Mouse (Mus musculus) embryonic facial prominence, embryonic 12.5 days (tissue): ENCODE data around the gene Neu1. TPM values are rescaled to one million over a fixed set of nuclear protein-coding genes. Genes with fewer than 3 reads are reported as not detected.
"Not testable (repeated sequence)": the region's sequence is repeated elsewhere in the genome, so short reads cannot be mapped to it uniquely, and the experiment has no call there.

Experiments used
- ATAC-seq: fragments of 200-750 bp; cut with Nextera tagmentation; 2 replicates; pipeline ENCODE4 v1.8.0; 2017; ENCODE audit not compliant: insufficient number of reproducible peaks, insufficient read depth, low FRiP score, low TSS enrichment
- H3K27ac ChIP-seq: fragments of 300-500 bp; sonication (generic); 2 replicates; pipeline ENCODE4 v1.5.1; 2016; ENCODE audit warnings: mild to moderate bottlenecking
- H3K27me3 ChIP-seq: fragments of 300-500 bp; sonication (generic); 2 replicates; pipeline ENCODE4 v1.6.1; 2016; ENCODE audit warnings: mild to moderate bottlenecking, moderate library complexity
- H3K36me3 ChIP-seq: fragments of 300-500 bp; sonication (generic); 2 replicates; pipeline ENCODE4 v1.6.1; 2016; ENCODE audit warnings: mild to moderate bottlenecking
- H3K4me1 ChIP-seq: fragments of 300-500 bp; sonication (generic); 2 replicates; pipeline ENCODE4 v1.6.1; 2016
- H3K4me2 ChIP-seq: fragments of 300-500 bp; sonication (generic); replicated peaks from 2 replicates; pipeline ENCODE4 v1.6.1; 2016; ENCODE audit warnings: mild to moderate bottlenecking, moderate library complexity
- H3K4me3 ChIP-seq: fragments of 300-500 bp; sonication (generic); 2 replicates; pipeline ENCODE4 v1.5.1; 2016; ENCODE audit warnings: mild to moderate bottlenecking
- H3K9ac ChIP-seq: fragments of 300-500 bp; sonication (generic); 2 replicates; pipeline ENCODE4 v1.6.1; 2016; ENCODE audit warnings: mild to moderate bottlenecking, moderate library complexity
- H3K9me3 ChIP-seq: fragments of 300-500 bp; sonication (generic); 2 replicates; pipeline ENCODE4 v1.6.1; 2016; ENCODE audit warnings: mild to moderate bottlenecking, moderate library complexity
- WGBS: fragments of 180-500 bp; shearing (Covaris S2); methylation state at CpG from one replicate; pipeline ENCODE4 v1.1.7; 2016; 5-methylcytosine and 5-hydroxymethylcytosine counted together
- polyA plus RNA-seq: library from polyadenylated mRNA; unstranded; fragments of >200 nt; fragmentation: Nextera tagmentation; extraction: Ambion mirVana; gene quantifications from 2 replicates; pipeline ENCODE4 v1.2.1, GENCODE M21; 2016

Neu1 gene
- polyA plus RNA-seq, 1 experiment from 2014 or later, result 19.2 TPM

DNA sequence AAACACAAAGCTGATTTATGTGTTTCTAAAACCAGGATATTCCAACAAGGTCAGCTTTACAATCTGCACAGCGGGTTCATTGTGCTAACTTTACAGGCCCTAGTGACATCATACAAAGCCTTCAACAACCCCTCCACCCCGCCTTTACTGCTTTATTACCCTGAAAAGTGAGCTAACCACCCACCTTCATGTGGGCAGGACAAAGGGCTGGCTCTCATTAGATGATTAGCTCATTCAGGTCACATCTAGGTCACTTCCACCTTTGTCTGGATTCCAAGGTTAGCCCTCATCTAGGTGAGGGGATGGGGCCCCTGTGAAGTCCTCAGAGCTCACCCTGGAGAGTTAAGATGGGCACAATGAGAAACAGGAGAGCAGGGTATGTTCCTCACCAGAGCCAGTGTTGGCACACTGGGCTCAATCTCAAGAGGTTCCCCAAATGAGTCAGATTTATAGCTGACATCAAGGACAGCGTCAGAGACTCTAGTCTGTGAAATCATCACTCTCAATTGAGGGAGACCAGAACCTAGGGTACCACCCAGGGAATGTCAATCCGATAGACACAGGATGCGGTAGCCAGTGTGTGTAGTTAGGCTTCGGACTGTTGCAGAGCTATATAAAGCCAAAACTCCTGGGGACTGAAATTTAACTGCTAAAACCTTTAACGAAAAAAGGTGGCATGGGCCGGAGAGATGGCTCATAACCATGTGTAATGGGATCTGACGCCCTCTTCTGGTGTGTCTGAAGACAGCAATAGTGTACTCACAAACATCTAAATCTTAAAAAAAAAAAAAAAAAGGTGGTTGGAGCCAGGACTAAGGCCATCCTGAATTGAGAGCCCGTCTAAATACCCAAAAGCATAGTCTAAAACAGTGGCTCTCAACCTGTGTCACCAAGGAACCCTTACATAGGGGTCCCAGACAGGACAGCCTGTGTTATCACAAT is 19.7 kb downstream of the Neu1 start:
- 27% methylated on average over 10 of the region's 10 CpGs for WGBS
- H3K9me3 ChIP-seq, result no peaks in the 10 kb centered on the region
- peak overlapping the region; percentile 83 for H3K4me2 ChIP-seq
- peak overlapping the region; percentile 95 for H3K27ac ChIP-seq
- no peak for ATAC-seq
- peaks cover 9% of the 10 kb centered on the region for H3K4me1 ChIP-seq
- H3K4me3 ChIP-seq, result peak overlapping the region; percentile 87
- H3K36me3 ChIP-seq, result peaks cover 18% of the 10 kb centered on the region
- peaks cover 3% of the 10 kb centered on the region; the same call in 1 of the 2 replicates for H3K27me3 ChIP-seq
- H3K9ac ChIP-seq, result peak overlapping the region; percentile 99

GRCm38 (mm10) chr17:34951636-34952377 is 20.8 kb downstream of the Neu1 start:
- H3K4me3 ChIP-seq, result peak overlapping the region; percentile 87
- H3K36me3 ChIP-seq, result peaks cover 18% of the 10 kb centered on the region
- H3K4me2 ChIP-seq, result peak overlapping the region; percentile 83
- H3K9me3 ChIP-seq, result no peaks in the 10 kb centered on the region
- no peak; the same call in none of the 2 replicates for ATAC-seq
- H3K4me1 ChIP-seq, result peaks cover 9% of the 10 kb centered on the region
- H3K27me3 ChIP-seq, result peaks cover 7% of the 10 kb centered on the region; the same call in 1 of the 2 replicates
- WGBS, result under 1% methylated on average over 29 of the region's 29 CpGs
- peak overlapping the region; percentile 95 for H3K27ac ChIP-seq
- peak overlapping the region; percentile 99 for H3K9ac ChIP-seq

- Histone ChIP-seq H3K36me3 (peaks cover 18% of the 10 kb centered on the region), H3K27me3 (peaks cover 8% of the 10 kb centered on the region; the same call in 1 of the 2 replicates), H3K9me3 (no peaks in the 10 kb centered on the region), H3K9ac (peak overlapping the region; percentile 99), H3K27ac (peak overlapping the region; percentile 95), H3K4me1 (peaks cover 9% of the 10 kb centered on the region), H3K4me3 (peak overlapping the region; percentile 87), H3K4me2 (peak overlapping the region; percentile 83)
- peak; percentile 68; the same call in 1 of the 2 replicates for ATAC-seq
- WGBS, result under 1% methylated on average over 23 of the region's 23 CpGs
These were observed 21.5 kb downstream of the Neu1 start for GRCm38 (mm10) chr17:34952378-34953040.

DNA sequence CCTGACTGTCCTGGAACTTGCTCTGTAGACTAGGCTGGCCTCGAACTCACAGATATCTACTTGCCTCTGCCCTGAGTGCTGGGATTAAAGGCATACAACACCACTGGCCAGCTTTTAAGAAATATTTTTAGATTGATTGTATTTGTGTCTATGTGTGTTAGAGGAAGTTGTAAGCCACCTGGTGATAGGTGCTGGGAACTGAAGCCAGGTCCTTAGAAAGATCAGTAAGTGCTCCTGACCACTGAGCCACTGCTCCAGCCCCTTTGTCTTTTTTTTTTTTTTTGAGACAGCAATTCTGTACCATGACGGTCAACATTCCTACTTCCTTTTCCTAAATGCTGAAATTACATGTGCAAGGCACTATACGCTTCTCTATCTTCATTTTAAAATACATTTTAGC is 22.2 kb downstream of the Neu1 start:
- Histone ChIP-seq H3K4me3 (peak overlapping the region; percentile 87), H3K4me1 (peaks cover 9% of the 10 kb centered on the region), H3K27ac (peak overlapping the region; percentile 95; the same call in 1 of the 2 replicates), H3K27me3 (peaks cover 8% of the 10 kb centered on the region; the same call in 1 of the 2 replicates), H3K9ac (no peak overlapping the region), H3K4me2 (peak overlapping the region; percentile 83; the same call in 1 of the 2 replicates), H3K36me3 (peaks cover 18% of the 10 kb centered on the region), H3K9me3 (no peaks in the 10 kb centered on the region)
- WGBS, result 91% methylated on average over 3 of the region's 3 CpGs
- no peak for ATAC-seq

- H3K36me3 ChIP-seq, result peaks cover 18% of the 10 kb centered on the region
These were observed 22.9 kb downstream of the Neu1 start for GRCm38 (mm10) chr17:34953904-34954303.

DNA sequence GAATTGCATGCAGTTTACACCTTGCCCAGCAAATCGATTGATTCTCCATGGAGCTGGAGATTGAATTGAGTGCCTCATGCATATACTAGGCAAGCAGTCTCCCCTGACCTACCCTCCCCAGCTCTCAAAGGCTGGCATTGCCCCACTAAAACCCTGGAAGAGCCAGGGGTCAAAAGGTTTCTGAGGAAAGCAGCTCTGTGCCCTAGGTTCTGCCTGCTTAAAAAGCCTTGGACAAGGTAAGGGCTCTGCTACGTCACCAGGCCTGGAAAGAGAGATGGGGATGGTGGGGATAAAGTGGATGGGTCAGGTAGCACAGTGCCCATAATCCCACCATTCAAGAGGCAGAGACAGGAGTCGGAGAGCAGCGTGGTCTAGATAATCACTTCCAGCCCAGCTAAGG is 23.8 kb downstream of the Neu1 start:
- WGBS, result 46% methylated on average over 4 of the region's 4 CpGs
- no peak overlapping the region for H3K9ac ChIP-seq

More at GRCm38 (mm10) chr17:34953904-34954303, 22.9 kb downstream of the Neu1 start:
- no peak for ATAC-seq
- Histone ChIP-seq H3K27me3 (peaks cover 8% of the 10 kb centered on the region; the same call in 1 of the 2 replicates), H3K9ac (no peak overlapping the region), H3K4me2 (no peak overlapping the region), H3K9me3 (no peaks in the 10 kb centered on the region), H3K4me3 (no peak overlapping the region), H3K4me1 (peaks cover 9% of the 10 kb centered on the region), H3K27ac (no peak overlapping the region)
- 86% methylated on average over 4 of the region's 4 CpGs for WGBS

GRCm38 (mm10) chr17:34955884-34956283 is 24.8 kb downstream of the Neu1 start:
- 83% methylated on average over 3 of the region's 3 CpGs for WGBS
- peaks cover 8% of the 10 kb centered on the region; the same call in 1 of the 2 replicates for H3K27me3 ChIP-seq
- no peaks in the 10 kb centered on the region for H3K9me3 ChIP-seq
- H3K4me1 ChIP-seq, result peaks cover 7% of the 10 kb centered on the region
- no peak overlapping the region for H3K4me3 ChIP-seq
- no peak for ATAC-seq
- H3K27ac ChIP-seq, result no peak overlapping the region
- H3K4me2 ChIP-seq, result no peak overlapping the region
- no peak overlapping the region for H3K9ac ChIP-seq
- H3K36me3 ChIP-seq, result peaks cover 1% of the 10 kb centered on the region

More for the DNA sequence above, 23.8 kb downstream of the Neu1 start:
- peaks cover 8% of the 10 kb centered on the region; the same call in 1 of the 2 replicates for H3K27me3 ChIP-seq
- H3K4me1 ChIP-seq, result peaks cover 9% of the 10 kb centered on the region
- no peak overlapping the region for H3K27ac ChIP-seq
- no peak overlapping the region for H3K4me2 ChIP-seq
- H3K4me3 ChIP-seq, result no peak overlapping the region
- H3K9me3 ChIP-seq, result no peaks in the 10 kb centered on the region
- peaks cover 12% of the 10 kb centered on the region for H3K36me3 ChIP-seq
- ATAC-seq, result no peak

DNA sequence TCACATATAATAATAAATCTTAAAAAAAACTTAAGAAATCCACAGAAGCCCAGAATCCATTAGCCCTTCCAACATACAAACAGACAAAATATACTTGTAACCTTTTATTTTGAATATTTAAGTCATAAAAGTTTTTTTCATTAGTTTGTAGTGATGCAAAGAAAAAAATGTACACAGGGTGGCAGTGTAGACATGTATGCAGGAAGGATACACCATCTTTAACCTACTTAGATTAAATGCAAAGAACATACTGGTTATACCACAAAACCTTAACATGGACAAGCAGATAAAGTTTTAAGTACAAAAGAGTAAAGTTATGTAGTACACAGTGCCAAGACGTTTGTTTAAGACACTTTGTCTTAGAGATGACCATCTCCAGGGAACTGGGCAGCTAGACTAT is 25.3 kb downstream of the Neu1 start:
- WGBS, result 50% methylated on average over 1 of the region's 1 CpGs
- H3K9ac ChIP-seq, result no peak overlapping the region

DNA sequence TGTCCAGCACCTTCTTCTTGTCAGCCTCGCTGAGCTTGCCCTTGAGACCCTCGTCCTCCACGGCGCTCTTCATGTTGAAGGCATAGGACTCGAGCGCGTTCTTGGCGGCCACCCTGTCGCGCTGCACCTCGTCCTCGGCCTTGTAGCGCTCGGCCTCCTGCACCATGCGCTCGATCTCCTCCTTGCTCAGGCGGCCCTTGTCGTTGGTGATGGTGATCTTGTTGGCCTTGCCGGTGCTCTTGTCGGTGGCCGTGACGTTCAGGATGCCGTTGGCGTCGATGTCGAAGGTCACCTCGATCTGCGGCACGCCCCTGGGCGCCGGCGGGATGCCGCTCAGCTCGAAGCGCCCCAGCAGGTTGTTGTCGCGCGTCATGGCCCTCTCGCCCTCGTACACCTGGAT is 26.2 kb downstream of the Neu1 start:
- H3K27ac ChIP-seq, H3K4me2 ChIP-seq, H3K9me3 ChIP-seq, H3K9ac ChIP-seq, ATAC-seq, H3K36me3 ChIP-seq, H3K4me3 ChIP-seq, H3K27me3 ChIP-seq, H3K4me1 ChIP-seq: not testable (repeated sequence)
- WGBS, result 31% methylated on average over 37 of the region's 40 CpGs

More for the DNA sequence above, 25.3 kb downstream of the Neu1 start:
- peaks cover 8% of the 10 kb centered on the region for H3K27me3 ChIP-seq
- 0 out of 2 replicates have a peak, but pooled peaks cover 5% of the 10 kb centered on the region for H3K4me1 ChIP-seq
- ATAC-seq, result no peak
- H3K4me2 ChIP-seq, result no peak overlapping the region
- H3K4me3 ChIP-seq, result no peak overlapping the region
- H3K36me3 ChIP-seq, result no peaks in the 10 kb centered on the region
- no peaks in the 10 kb centered on the region for H3K9me3 ChIP-seq
- H3K27ac ChIP-seq, result no peak overlapping the region

- H3K4me1 ChIP-seq, H3K9ac ChIP-seq, H3K9me3 ChIP-seq, H3K4me2 ChIP-seq, H3K36me3 ChIP-seq, H3K4me3 ChIP-seq, H3K27ac ChIP-seq, ATAC-seq, H3K27me3 ChIP-seq: not testable (repeated sequence)
- WGBS, result 27% methylated on average over 31 of the region's 40 CpGs
These were observed 26.9 kb downstream of the Neu1 start for GRCm38 (mm10) chr17:34957966-34958365.

GRCm38 (mm10) chr17:34958734-34959129 is 27.7 kb downstream of the Neu1 start:
- 2% methylated on average over 31 of the region's 47 CpGs for WGBS
- not testable (repeated sequence) for H3K27ac ChIP-seq, H3K4me1 ChIP-seq, H3K36me3 ChIP-seq, H3K9me3 ChIP-seq, H3K9ac ChIP-seq, H3K27me3 ChIP-seq
- Histone ChIP-seq H3K4me2 (peak overlapping the region; percentile 57), H3K4me3 (peak overlapping the region; percentile 51)
- peak; percentile 12; the same call in 1 of the 2 replicates for ATAC-seq
